Mouse (Mus musculus) kidney, adult 2 months (tissue): ENCODE data around the gene Abtb2. TPM values are rescaled to one million over a fixed set of nuclear protein-coding genes. Genes with fewer than 3 reads are reported as not detected.
A peak's percentile ranks its signal among the peaks of the same experiment; 100 is the strongest.

Experiments used
- DNase-seq: peaks from one replicate; pipeline ENCODE4 v3.0.0; 2021
- H3K27ac ChIP-seq: fragments of 200-500 bp; 2 replicates; pipeline ENCODE4 v1.5.1; 2012; ENCODE audit warnings: low read depth, low read length, control low read depth, inconsistent platforms; ENCODE audit not compliant: insufficient read depth
- H3K27me3 ChIP-seq: fragments of 200-500 bp; replicated peaks from 2 replicates; pipeline ENCODE4 v1.6.1; 2012; ENCODE audit warnings: mild to moderate bottlenecking, moderate library complexity, low read length, inconsistent platforms; ENCODE audit not compliant: control insufficient read depth, insufficient read depth
- H3K36me3 ChIP-seq: fragments of 200-500 bp; 2 replicates; pipeline ENCODE4 v1.6.1; 2012; ENCODE audit warnings: mild to moderate bottlenecking, moderate library complexity, low read length, inconsistent platforms; ENCODE audit not compliant: control insufficient read depth, insufficient read depth
- H3K4me1 ChIP-seq: fragments of 200-500 bp; 2 replicates; pipeline ENCODE4 v1.6.1; 2011; ENCODE audit warnings: low read length; ENCODE audit not compliant: control insufficient read depth, insufficient read depth
- H3K4me3 ChIP-seq: fragments of 200-500 bp; 2 replicates; pipeline ENCODE4 v1.5.1; 2011; ENCODE audit warnings: mild to moderate bottlenecking, low read depth, low read length, control low read depth; ENCODE audit not compliant: insufficient read depth
- CTCF ChIP-seq: fragments of 200-500 bp; conservative IDR thresholded peaks from 2 replicates; pipeline ENCODE4 v1.5.1; 2011; ENCODE audit warnings: low read depth, mild to moderate bottlenecking, control low read depth, low read length, moderate library complexity, mixed read lengths; ENCODE audit not compliant: insufficient read depth, insufficient read length
- POLR2A ChIP-seq: fragments of 200-500 bp; IDR thresholded peaks from one replicate; pipeline ENCODE4 v1.6.1; 2011; ENCODE audit warnings: low read depth, low read length, control low read depth
- WGBS: fragments of 180-500 bp; shearing (Covaris S2); methylation state at CpG from one replicate; pipeline ENCODE4 v1.1.7; 2018; 5-methylcytosine and 5-hydroxymethylcytosine counted together
- polyA plus RNA-seq: library from polyadenylated mRNA; depleted of rRNA; stranded (reverse); fragments of >200 nt; gene quantifications from 2 replicates; pipeline ENCODE4 v1.2.3, GENCODE M21; 2012

Abtb2 gene
- polyA plus RNA-seq, 1 experiment, result 11.6 TPM

- H3K4me1 ChIP-seq, result peaks cover 19% of the 10 kb centered on the region; the same call in 1 of the 2 replicates
- H3K27me3 ChIP-seq, result no peaks in the 10 kb centered on the region
- TF ChIP-seq POLR2A (no peak), CTCF (no peak)
- H3K4me3 ChIP-seq, result no peak overlapping the region
- 38% methylated on average over 2 of the region's 2 CpGs for WGBS
- peak; percentile 86 for DNase-seq
- H3K27ac ChIP-seq, result no peak overlapping the region
- H3K36me3 ChIP-seq, result no peaks in the 10 kb centered on the region
Measured at GRCm38 (mm10) chr2:103572354-103572753, 6.2 kb downstream of the Abtb2 start.

DNA sequence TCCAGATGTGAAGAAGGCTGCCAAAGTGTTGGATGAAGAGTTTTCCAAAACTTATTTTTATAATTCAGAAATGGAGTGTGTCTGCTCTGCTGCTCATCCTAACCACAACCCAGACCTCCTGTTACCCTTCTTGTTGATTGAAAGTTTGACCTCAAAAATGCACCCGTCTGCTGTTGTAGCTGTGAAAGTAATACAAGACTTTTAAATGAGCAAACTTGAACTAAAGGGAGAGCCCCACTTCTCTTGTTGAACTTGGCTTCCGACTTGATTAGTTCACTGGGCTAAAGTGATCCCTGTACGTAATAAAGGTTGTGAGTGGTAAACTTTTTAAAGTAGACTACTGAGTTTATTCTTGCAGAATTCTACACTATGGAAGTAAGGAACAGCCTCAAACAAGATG is 10.3 kb downstream of the Abtb2 start:
- Histone ChIP-seq H3K4me1 (peaks cover 12% of the 10 kb centered on the region; the same call in 1 of the 2 replicates), H3K36me3 (no peaks in the 10 kb centered on the region), H3K27ac (no peak overlapping the region), H3K27me3 (no peaks in the 10 kb centered on the region), H3K4me3 (no peak overlapping the region)
- no peak for DNase-seq
- TF ChIP-seq CTCF, result no peak
- TF ChIP-seq POLR2A, result no peak
- WGBS, result 89% methylated on average over 3 of the region's 3 CpGs

- Histone ChIP-seq H3K27me3 (no peaks in the 10 kb centered on the region), H3K4me3 (no peak overlapping the region), H3K4me1 (peaks cover 11% of the 10 kb centered on the region; the same call in 1 of the 2 replicates), H3K27ac (no peak overlapping the region), H3K36me3 (no peaks in the 10 kb centered on the region)
- DNase-seq, result no peak
- TF ChIP-seq POLR2A (no peak), CTCF (no peak)
- WGBS, result 71% methylated on average over 7 of the region's 7 CpGs
Measured at GRCm38 (mm10) chr2:103577752-103578662, 11.9 kb downstream of the Abtb2 start.

GRCm38 (mm10) chr2:103578663-103579213 is 12.6 kb downstream of the Abtb2 start:
- Histone ChIP-seq H3K27ac (no peak overlapping the region), H3K36me3 (no peaks in the 10 kb centered on the region), H3K4me1 (peaks cover 11% of the 10 kb centered on the region; the same call in 1 of the 2 replicates), H3K27me3 (no peaks in the 10 kb centered on the region), H3K4me3 (no peak overlapping the region)
- TF ChIP-seq POLR2A, result no peak
- no peak for TF ChIP-seq CTCF
- DNase-seq, result no peak
- 89% methylated on average over 10 of the region's 10 CpGs for WGBS

- TF ChIP-seq POLR2A (no peak), CTCF (no peak)
- WGBS, result 71% methylated on average over 8 of the region's 8 CpGs
- H3K4me3 ChIP-seq, result no peak overlapping the region
- H3K4me1 ChIP-seq, result peaks cover 11% of the 10 kb centered on the region; the same call in 1 of the 2 replicates
- no peaks in the 10 kb centered on the region for H3K36me3 ChIP-seq
- no peak overlapping the region for H3K27ac ChIP-seq
- H3K27me3 ChIP-seq, result no peaks in the 10 kb centered on the region
- DNase-seq, result no peak
Measured at GRCm38 (mm10) chr2:103580756-103581155, 14.6 kb downstream of the Abtb2 start.

GRCm38 (mm10) chr2:103581369-103581897 is 15.3 kb downstream of the Abtb2 start:
- Histone ChIP-seq H3K27ac (no peak overlapping the region), H3K36me3 (no peaks in the 10 kb centered on the region), H3K4me3 (no peak overlapping the region), H3K27me3 (no peaks in the 10 kb centered on the region), H3K4me1 (peaks cover 14% of the 10 kb centered on the region; the same call in 1 of the 2 replicates)
- no peak for DNase-seq
- WGBS, result 80% methylated on average over 7 of the region's 7 CpGs
- TF ChIP-seq POLR2A, result no peak
- TF ChIP-seq CTCF, result no peak

GRCm38 (mm10) chr2:103583316-103583715 is 17.2 kb downstream of the Abtb2 start:
- no peaks in the 10 kb centered on the region for H3K27me3 ChIP-seq
- H3K4me1 ChIP-seq, result peaks cover 15% of the 10 kb centered on the region; the same call in 1 of the 2 replicates
- peak; percentile 48 for DNase-seq
- no peak overlapping the region for H3K4me3 ChIP-seq
- WGBS, result 43% methylated on average over 3 of the region's 3 CpGs
- no peaks in the 10 kb centered on the region for H3K36me3 ChIP-seq
- TF ChIP-seq CTCF (no peak), POLR2A (no peak)
- H3K27ac ChIP-seq, result no peak overlapping the region
